Mouse (Mus musculus) lung, postnatal 0 days (tissue): ENCODE measurements around the gene Stx18. TPM values are rescaled to one million over a fixed set of nuclear protein-coding genes. Genes with fewer than 3 reads are reported as not detected.

ENCODE experiments used
- ATAC-seq: fragments of 200-750 bp; cut with Nextera tagmentation; 2 replicates; pipeline ENCODE4 v1.8.0; 2017; ENCODE audit warnings: moderate library complexity
- DNase-seq: peaks from one replicate; pipeline ENCODE4 v3.0.0-alpha.2; 2016; ENCODE audit warnings: low spot score
- H3K27ac ChIP-seq: fragments of 300-500 bp; sonication (generic); 2 replicates; pipeline ENCODE4 v1.5.1; 2014; ENCODE audit warnings: antibody characterized with exemption, mild to moderate bottlenecking, low read length, mixed read lengths
- H3K27me3 ChIP-seq: fragments of 300-500 bp; sonication (generic); replicated peaks from 2 replicates; pipeline ENCODE4 v1.6.1; 2014; ENCODE audit warnings: low read length, mixed read lengths; ENCODE audit not compliant: insufficient read depth
- H3K36me3 ChIP-seq: fragments of 300-500 bp; sonication (generic); 2 replicates; pipeline ENCODE4 v1.6.1; 2014; ENCODE audit warnings: low read length, mixed read lengths; ENCODE audit not compliant: insufficient read depth
- H3K4me1 ChIP-seq: fragments of 300-500 bp; sonication (generic); 2 replicates; pipeline ENCODE4 v1.6.1; 2014; ENCODE audit warnings: antibody characterized with exemption, low read depth, low read length, mixed read lengths; ENCODE audit not compliant: insufficient read depth
- H3K4me2 ChIP-seq: fragments of 300-500 bp; sonication (generic); replicated peaks from 2 replicates; pipeline ENCODE4 v1.6.1; 2014; ENCODE audit warnings: low read depth, mild to moderate bottlenecking, low read length, moderate library complexity, mixed read lengths
- H3K4me3 ChIP-seq: fragments of 300-500 bp; sonication (generic); 2 replicates; pipeline ENCODE4 v1.5.1; 2014; ENCODE audit warnings: low read depth, low read length
- H3K9ac ChIP-seq: fragments of 300-500 bp; sonication (generic); replicated peaks from 2 replicates; pipeline ENCODE4 v1.6.1; 2014; ENCODE audit warnings: low read depth, mild to moderate bottlenecking
- H3K9me3 ChIP-seq: fragments of 300-500 bp; sonication (generic); 2 replicates; pipeline ENCODE4 v1.6.1; 2016; ENCODE audit warnings: low read length, mixed read lengths
- CTCF ChIP-seq: IDR thresholded peaks from 2 replicates; pipeline ENCODE4 v1.5.1; 2016; ENCODE audit warnings: antibody characterized with exemption, mild to moderate bottlenecking
- EP300 ChIP-seq: IDR thresholded peaks from 2 replicates; pipeline ENCODE4 v1.6.1; 2016; ENCODE audit warnings: antibody characterized with exemption, mild to moderate bottlenecking, control low read depth
- WGBS: fragments of 180-500 bp; shearing (Covaris S2); extraction: QIAGEN DNeasy Blood & Tissue Kit; methylation state at CpG from one replicate; pipeline ENCODE4 v1.1.7; 2014; 5-methylcytosine and 5-hydroxymethylcytosine counted together
- polyA plus RNA-seq: library from polyadenylated mRNA; unstranded; fragments of >200 nt; fragmentation: Nextera tagmentation; extraction: Ambion mirVana; gene quantifications from 2 replicates; pipeline ENCODE4 v1.2.1, GENCODE M21; 2015

Stx18 gene
- polyA plus RNA-seq, 1 experiment from 2014 or later = 27.9 TPM

GRCm38 (mm10) chr5:38097501-38098093 is 59.1 kb downstream of the Stx18 start:
- ATAC-seq = no peak
- Histone ChIP-seq H3K4me2 (no peak overlapping the region), H3K9me3 (no peaks in the 10 kb centered on the region), H3K36me3 (no peaks in the 10 kb centered on the region), H3K4me3 (no peak overlapping the region), H3K27me3 (no peaks in the 10 kb centered on the region), H3K27ac (no peak overlapping the region), H3K9ac (no peak overlapping the region), H3K4me1 (no peaks in the 10 kb centered on the region)
- 70% methylated on average over 4 of the region's 4 CpGs for WGBS
- TF ChIP-seq CTCF (peak; percentile 53), EP300 (no peak)
- DNase-seq = no peak

DNA sequence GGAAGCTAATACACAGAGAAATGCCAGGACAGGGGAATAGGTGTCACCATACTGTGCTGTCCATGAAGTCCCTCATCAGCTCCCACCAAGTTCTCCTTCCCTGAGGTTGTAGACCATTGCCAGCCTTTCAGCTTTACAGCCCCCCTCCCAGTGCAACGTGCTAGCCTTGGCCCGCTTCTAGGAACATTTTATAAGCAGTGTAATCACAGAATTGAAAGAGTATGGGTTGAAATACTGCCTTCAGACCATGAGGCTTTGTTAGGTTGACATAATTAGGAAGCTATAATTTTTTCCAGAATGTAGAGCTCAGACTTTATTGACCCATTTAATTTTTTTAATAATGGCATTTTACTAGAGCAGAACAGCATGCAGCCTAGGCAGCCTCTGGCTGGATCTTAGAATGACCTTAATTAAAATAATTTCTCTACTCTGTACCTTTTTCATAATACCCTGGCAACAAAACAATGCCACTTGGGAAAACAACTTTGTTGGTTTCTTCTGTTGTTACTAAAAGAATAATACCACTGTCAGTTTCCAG is 60.7 kb downstream of the Stx18 start:
- ATAC-seq = no peak
- Histone ChIP-seq H3K4me1 (no peaks in the 10 kb centered on the region), H3K27ac (no peak overlapping the region), H3K4me2 (no peak overlapping the region), H3K4me3 (no peak overlapping the region), H3K36me3 (no peaks in the 10 kb centered on the region), H3K9me3 (no peaks in the 10 kb centered on the region), H3K9ac (no peak overlapping the region), H3K27me3 (no peaks in the 10 kb centered on the region)
- TF ChIP-seq EP300 (no peak), CTCF (no peak)
- DNase-seq = no peak
- WGBS = 95% methylated on average over 2 of the region's 2 CpGs

GRCm38 (mm10) chr5:38102945-38103344 is 64.4 kb downstream of the Stx18 start:
- Histone ChIP-seq H3K9ac (no peak overlapping the region), H3K4me1 (no peaks in the 10 kb centered on the region), H3K27ac (no peak overlapping the region), H3K27me3 (no peaks in the 10 kb centered on the region), H3K4me3 (no peak overlapping the region), H3K36me3 (no peaks in the 10 kb centered on the region), H3K9me3 (no peaks in the 10 kb centered on the region), H3K4me2 (no peak overlapping the region)
- 96% methylated on average over 2 of the region's 2 CpGs for WGBS
- DNase-seq (no peak), ATAC-seq (no peak)
- TF ChIP-seq EP300 (no peak), CTCF (no peak)

- H3K9me3 ChIP-seq = no peaks in the 10 kb centered on the region
- no peaks in the 10 kb centered on the region for H3K36me3 ChIP-seq
- WGBS = 89% methylated on average over 14 of the region's 14 CpGs
- H3K4me1 ChIP-seq = no peaks in the 10 kb centered on the region
- no peak overlapping the region for H3K27ac ChIP-seq
- TF ChIP-seq CTCF (no peak), EP300 (no peak)
- no peak overlapping the region for H3K4me3 ChIP-seq
- no peak for DNase-seq
- H3K9ac ChIP-seq = no peak overlapping the region
- no peak for ATAC-seq
- H3K27me3 ChIP-seq = no peaks in the 10 kb centered on the region
- H3K4me2 ChIP-seq = no peak overlapping the region
Observed at GRCm38 (mm10) chr5:38106080-38106697, 67.6 kb downstream of the Stx18 start.

GRCm38 (mm10) chr5:38106807-38107206 is 68.3 kb downstream of the Stx18 start:
- Histone ChIP-seq H3K36me3 (no peaks in the 10 kb centered on the region), H3K9ac (no peak overlapping the region), H3K4me3 (no peak overlapping the region), H3K27ac (no peak overlapping the region), H3K27me3 (no peaks in the 10 kb centered on the region), H3K4me2 (no peak overlapping the region), H3K4me1 (no peaks in the 10 kb centered on the region), H3K9me3 (no peaks in the 10 kb centered on the region)
- DNase-seq = no peak
- TF ChIP-seq EP300 = no peak
- TF ChIP-seq CTCF = no peak
- WGBS = 92% methylated on average over 10 of the region's 10 CpGs
- ATAC-seq = no peak

DNA sequence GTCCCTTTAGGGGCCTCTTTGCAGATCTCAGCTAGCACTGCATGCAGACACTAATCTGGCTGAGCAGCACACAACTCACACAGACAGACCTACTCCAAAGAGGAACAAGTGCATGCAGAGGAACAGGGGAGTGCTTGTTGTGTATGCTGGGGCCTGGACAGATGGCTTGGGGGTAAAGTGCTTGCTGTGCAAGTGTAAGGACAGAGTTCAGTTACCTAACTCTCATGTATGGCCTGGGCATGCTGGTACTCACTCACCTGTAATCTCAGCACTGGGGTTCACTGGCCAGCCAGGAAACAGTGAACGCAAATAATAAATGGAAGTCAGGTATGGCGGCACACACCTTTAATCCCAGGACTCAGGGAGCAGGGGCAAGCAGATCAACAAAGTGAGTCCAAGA is 76.0 kb downstream of the Stx18 start:
- ATAC-seq (no peak), DNase-seq (no peak)
- no peaks in the 10 kb centered on the region for H3K9me3 ChIP-seq
- no peak overlapping the region for H3K9ac ChIP-seq
- 96% methylated on average over 2 of the region's 2 CpGs for WGBS
- H3K4me1 ChIP-seq = no peaks in the 10 kb centered on the region
- TF ChIP-seq EP300 (no peak), CTCF (no peak)
- H3K4me3 ChIP-seq = no peak overlapping the region
- no peak overlapping the region for H3K27ac ChIP-seq
- H3K4me2 ChIP-seq = no peak overlapping the region
- H3K27me3 ChIP-seq = no peaks in the 10 kb centered on the region
- peaks cover 17% of the 10 kb centered on the region; the same call in 1 of the 2 replicates for H3K36me3 ChIP-seq
